Comparison of ENCODE assay signal across 28 mouse cellular contexts in genomic region chr5:139998916-139999315, GRCm38 (mm10).
DNase-seq lines count a peak whose midpoint lies in the region; ATAC-seq and TF ChIP-seq lines count a peak whose summit lies in the region.
"Had no signal": no experiment of that assay in that cellular context is flagged by ENCODE, and none has a peak within 500 bp of the region (broad histone marks: within the 10 kb centered on the region; RNA-seq: fewer than 3 reads in every experiment).

No protein-coding gene starts in this region.

- H3K4me2 ChIP-seq in kidney, embryonic 14.5 days (replicated peaks; ENCODE audit: low read depth, low read length), result no peak overlapping the region
- no peak overlapping the region for H3K4me2 ChIP-seq in neural tube, embryonic 13.5 days
- H3K4me2 ChIP-seq: heart, embryonic 11.5 days; hindbrain, embryonic 15.5 days; intestine, embryonic 15.5 days; kidney, embryonic 15.5 days; lung, embryonic 15.5 days; midbrain, embryonic 12.5 days had no signal

- ATAC-seq in kidney, embryonic 14.5 days (ENCODE audit: low FRiP score, low TSS enrichment), result 0 out of 2 replicates have a peak, but pooled peaks have one; percentile 20
- ATAC-seq in neural tube, embryonic 13.5 days (ENCODE audit: low read depth), result no peak
- ATAC-seq: activated CD4-positive, CD25-positive, alpha-beta regulatory T cell, adult 4 months; forebrain, embryonic 14.5 days; Patski had no signal

- no peak overlapping the region for H3K9ac ChIP-seq in kidney, embryonic 14.5 days (ENCODE audit: low read depth, low read length)
- no peak overlapping the region for H3K9ac ChIP-seq in neural tube, embryonic 13.5 days
- H3K9ac ChIP-seq: hindbrain, embryonic 15.5 days; intestine, embryonic 15.5 days; kidney, embryonic 15.5 days; liver, embryonic 14.5 days; lung, embryonic 15.5 days; midbrain, embryonic 12.5 days had no signal

- no peaks in the 10 kb centered on the region for H3K36me3 ChIP-seq in kidney, embryonic 14.5 days (ENCODE audit: control insufficient read depth, insufficient read depth, low read length)
- no peaks in the 10 kb centered on the region for H3K36me3 ChIP-seq in kidney, adult 2 months (ENCODE audit: control insufficient read depth, insufficient read depth, low read length)
- no peaks in the 10 kb centered on the region for H3K36me3 ChIP-seq in neural tube, embryonic 13.5 days
- H3K36me3 ChIP-seq: G1E; hindbrain, embryonic 15.5 days; intestine, embryonic 15.5 days; kidney, embryonic 15.5 days; lung, embryonic 15.5 days; midbrain, embryonic 12.5 days had no signal

- 23% methylated on average over 6 of the region's 6 CpGs for WGBS in kidney, embryonic 14.5 days
- 36% methylated on average over 6 of the region's 6 CpGs for WGBS in kidney, adult 2 months
- WGBS in neural tube, embryonic 13.5 days, result 17% methylated on average over 6 of the region's 6 CpGs

- TF ChIP-seq POLR2A in kidney, adult 2 months (IDR thresholded peaks at IDR 0.05; ENCODE audit: low read depth, low read length), result no peak

- H3K4me3 ChIP-seq in kidney, embryonic 14.5 days (ENCODE audit: low read length), result no peak overlapping the region
- no peak overlapping the region for H3K4me3 ChIP-seq in kidney, adult 2 months (ENCODE audit: insufficient read depth, low read depth, low read length)
- no peak overlapping the region for H3K4me3 ChIP-seq in neural tube, embryonic 13.5 days
- H3K4me3 ChIP-seq: hindbrain, embryonic 15.5 days; intestine, embryonic 15.5 days; kidney, embryonic 15.5 days; lung, embryonic 15.5 days; megakaryocyte, embryonic 14.5 days; midbrain, embryonic 12.5 days; myocyte had no signal

- no peak for TF ChIP-seq CTCF in kidney, adult 2 months (conservative IDR thresholded peaks at IDR 0.05; ENCODE audit: insufficient read depth, insufficient read length, low read depth, low read length)

- DNase-seq in kidney, adult 2 months, result no peak
- no peak for DNase-seq in neural tube, embryonic 10.5 days (ENCODE audit: extremely low spot score, low spot score)
- peak; percentile 9 for DNase-seq in WW6 (ENCODE audit: low read depth, low spot score)
- no peak for DNase-seq in thymus, postnatal 14 days
- DNase-seq: B cell, adult 2 months; cerebellum, adult 18-20 months; gastrocnemius, postnatal 25 days; heart, adult 18-20 months; heart, postnatal 36 days; layer of hippocampus, adult 9-11 months; liver; retina, postnatal 1 day; right cerebral cortex, postnatal 14 days had no signal

- no peaks in the 10 kb centered on the region for H3K27me3 ChIP-seq in kidney, embryonic 14.5 days (ENCODE audit: control insufficient read depth, insufficient read depth, low read length)
- no peaks in the 10 kb centered on the region for H3K27me3 ChIP-seq in kidney, adult 2 months (replicated peaks; ENCODE audit: control insufficient read depth, insufficient read depth, low read length)
- no peaks in the 10 kb centered on the region for H3K27me3 ChIP-seq in neural tube, embryonic 13.5 days
- H3K27me3 ChIP-seq: hindbrain, embryonic 15.5 days; intestine, embryonic 15.5 days; kidney, embryonic 15.5 days; lung, embryonic 15.5 days; Patski had no signal

- H3K9me3 ChIP-seq in kidney, embryonic 14.5 days (ENCODE audit: control insufficient read depth, low read length), result no peaks in the 10 kb centered on the region
- no peaks in the 10 kb centered on the region for H3K9me3 ChIP-seq in neural tube, embryonic 13.5 days
- H3K9me3 ChIP-seq: G1E; hindbrain, embryonic 15.5 days; intestine, embryonic 15.5 days; kidney, embryonic 15.5 days; lung, embryonic 15.5 days; megakaryocyte, embryonic 14.5 days; midbrain, embryonic 12.5 days had no signal

- H3K27ac ChIP-seq in kidney, embryonic 14.5 days (ENCODE audit: low read depth, low read length), result no peak overlapping the region
- H3K27ac ChIP-seq in kidney, adult 2 months (ENCODE audit: insufficient read depth, low read depth, low read length), result no peak overlapping the region
- H3K27ac ChIP-seq in neural tube, embryonic 13.5 days (replicated peaks), result peak overlapping the region; percentile 69
- H3K27ac ChIP-seq: hindbrain, embryonic 15.5 days; intestine, embryonic 15.5 days; kidney, embryonic 15.5 days; liver, embryonic 14.5 days; lung, embryonic 15.5 days; midbrain, embryonic 12.5 days had no signal

- no peaks in the 10 kb centered on the region for H3K4me1 ChIP-seq in kidney, embryonic 14.5 days (ENCODE audit: control insufficient read depth, insufficient read depth, low read length)
- H3K4me1 ChIP-seq in kidney, adult 2 months (ENCODE audit: control insufficient read depth, insufficient read depth, low read length), result no peaks in the 10 kb centered on the region
- H3K4me1 ChIP-seq in neural tube, embryonic 13.5 days (replicated peaks), result peaks cover 27% of the 10 kb centered on the region
- H3K4me1 ChIP-seq: intestine, embryonic 15.5 days; lung, embryonic 15.5 days; megakaryocyte, embryonic 14.5 days had no signal
